Mouse (Mus musculus): ENCODE results near the gene Coro1a.
"Not testable (repeated sequence)": the region's sequence is repeated elsewhere in the genome, so short reads cannot be mapped to it uniquely, and the experiment has no call there.

Coro1a gene

DNA sequence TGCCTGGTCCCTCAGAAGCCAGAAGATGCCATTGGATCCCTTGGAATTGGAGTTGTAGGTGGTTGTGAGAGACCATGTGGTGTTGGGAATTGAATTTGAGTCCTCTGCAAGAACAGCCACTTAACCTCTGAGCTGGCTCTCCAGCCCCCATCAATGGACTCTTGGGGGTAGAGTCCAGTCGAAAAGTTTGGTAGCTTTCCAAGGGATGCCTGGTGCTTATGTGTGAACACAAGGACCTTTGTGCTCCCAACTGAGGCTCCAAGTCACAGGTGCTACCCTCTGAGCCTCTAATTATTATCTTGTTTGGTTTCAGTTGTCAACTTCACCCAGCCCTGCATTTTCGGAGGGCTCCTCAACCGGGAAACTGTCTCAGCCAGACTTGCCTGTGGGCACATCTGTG is 16.9 kb downstream of the Coro1a start:
- no peak for DNase-seq (ENCODE audit: low read depth in 2 of 2, low spot score in 2 of 2)

DNA sequence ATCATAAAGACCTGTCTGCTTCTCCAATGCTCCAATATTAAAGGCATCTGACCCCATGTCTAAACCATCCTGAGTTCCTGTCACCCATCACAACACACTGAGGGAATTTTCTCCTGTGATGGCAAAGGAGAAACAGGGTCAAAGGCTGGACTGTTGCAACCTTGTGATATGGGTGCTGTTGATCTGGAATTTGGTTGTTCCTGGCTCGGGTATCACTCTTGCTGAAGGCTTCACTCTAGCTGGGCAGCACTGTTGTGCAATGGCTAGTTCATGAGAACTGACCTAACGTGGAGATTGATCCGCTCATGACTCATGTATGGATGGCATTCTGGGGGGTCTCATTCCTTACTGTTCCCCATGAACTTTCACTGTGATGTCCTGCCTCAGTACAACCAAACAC is 18.6 kb downstream of the Coro1a start:
- DNase-seq (ENCODE audit: low read depth in 2 of 2, low spot score in 2 of 2), result no peak

DNA sequence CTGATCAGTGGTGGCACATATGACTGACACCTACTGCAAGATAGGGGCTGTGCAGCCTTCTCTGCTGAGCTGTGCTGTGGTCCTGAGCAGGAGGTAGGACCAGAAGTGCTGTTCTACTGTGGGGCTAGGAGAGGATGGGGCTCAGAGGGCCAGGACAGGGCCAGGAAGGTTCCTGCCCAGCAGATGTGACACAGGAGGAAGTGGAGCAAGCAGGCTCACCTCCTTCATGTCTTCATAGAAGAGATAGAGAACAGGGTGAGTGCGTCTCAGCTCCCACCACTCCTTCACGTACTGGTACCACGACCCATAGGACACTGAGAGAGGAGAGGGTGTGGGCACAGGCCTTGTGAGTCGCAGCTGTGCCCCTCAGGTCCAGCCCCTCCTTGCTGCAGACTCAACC is 19.4 kb downstream of the Coro1a start:
- DNase-seq (ENCODE audit: low read depth in 2 of 2, low spot score in 2 of 2), result not testable (repeated sequence)

DNA sequence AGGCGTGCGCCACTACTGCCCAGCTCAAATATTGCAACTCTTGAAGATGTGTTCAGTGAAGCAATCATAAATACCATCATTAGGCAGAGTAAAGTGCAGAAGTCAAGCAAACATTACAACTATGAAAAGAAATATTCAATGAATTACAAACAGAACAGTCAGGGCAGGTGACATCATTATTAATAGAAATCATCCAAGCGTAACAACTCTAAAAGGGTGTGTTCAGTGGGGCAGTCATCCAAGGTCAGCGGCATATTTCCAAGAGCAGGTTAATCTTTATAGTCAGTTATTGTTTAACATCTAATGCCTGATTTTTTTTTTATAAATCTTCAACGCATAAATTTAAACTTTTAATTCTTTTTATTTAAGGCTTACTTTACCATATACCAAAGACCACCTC is 26.4 kb downstream of the Coro1a start:
- no peak for DNase-seq (ENCODE audit: low read depth in 2 of 2, low spot score in 2 of 2)

- DNase-seq (ENCODE audit: low read depth in 2 of 2, low spot score in 2 of 2), result no peak
These were observed 27.9 kb downstream of the Coro1a start for GRCm38 (mm10) chr7:126679683-126680082.

GRCm38 (mm10) chr7:126678545-126679341 is 28.8 kb downstream of the Coro1a start:
- DNase-seq (ENCODE audit: low read depth in 2 of 2, low spot score in 2 of 2), result no peak

DNA sequence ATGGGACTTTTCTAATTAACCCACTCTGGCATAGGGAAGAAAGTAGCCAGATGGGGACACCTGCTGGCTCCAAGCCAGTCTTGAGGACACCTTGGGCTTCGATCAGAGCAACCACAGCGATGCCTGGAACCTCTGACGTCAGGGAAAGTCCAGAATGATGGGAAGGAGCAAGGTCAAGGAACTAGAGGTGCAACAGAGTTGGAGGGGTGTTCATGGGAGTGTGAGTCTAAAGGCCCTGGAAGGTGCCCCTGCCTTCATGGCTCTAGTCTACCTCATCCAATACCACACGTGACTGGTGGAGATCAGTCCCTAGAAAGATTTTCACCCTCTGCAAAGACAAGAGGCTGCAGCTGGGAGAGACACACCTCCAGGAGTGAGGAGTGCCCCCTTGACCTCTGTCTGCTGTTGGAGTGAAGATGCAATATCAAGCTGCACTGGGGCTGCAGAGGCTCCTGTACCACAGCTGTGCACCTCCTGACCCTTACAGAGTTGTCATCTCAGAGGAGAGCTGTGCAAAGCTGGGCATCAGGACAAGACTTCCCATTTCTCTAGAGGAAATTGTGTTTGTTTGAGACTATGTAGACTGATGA is 30.9 kb downstream of the Coro1a start:
- DNase-seq (ENCODE audit: low read depth in 2 of 2, low spot score in 2 of 2), result no peak

GRCm38 (mm10) chr7:126676207-126676606 is 31.4 kb downstream of the Coro1a start, which contains the start of gene Sult1a1:
TSS of gene Sult1a1 (minus strand) at chr7:126676432.
- DNase-seq (ENCODE audit: low read depth in 2 of 2, low spot score in 2 of 2), result no peak

DNA sequence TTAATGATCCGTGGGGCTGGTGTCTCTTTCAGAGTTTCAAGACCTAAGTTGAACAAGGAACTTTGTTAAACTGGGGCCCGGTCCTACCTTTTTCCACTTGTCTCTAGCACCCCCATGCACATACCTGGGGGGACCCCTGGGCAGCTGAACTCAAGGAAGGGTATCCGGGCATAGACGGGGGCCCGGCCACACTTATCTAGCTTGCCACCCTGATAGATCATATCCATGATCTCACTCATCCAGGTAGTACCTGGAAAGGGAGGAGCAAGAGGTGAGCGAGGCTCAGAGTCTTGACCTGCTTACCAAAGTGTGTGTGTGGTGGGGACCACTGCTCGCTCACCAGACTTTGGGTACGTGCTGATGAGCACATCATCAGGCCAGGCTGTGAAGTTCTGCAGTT is 32.5 kb downstream of the Coro1a start:
- DNase-seq (ENCODE audit: low read depth in 2 of 2, low spot score in 2 of 2), result no peak

GRCm38 (mm10) chr7:126672111-126672510 is 35.5 kb downstream of the Coro1a start:
- no peak for DNase-seq (ENCODE audit: low read depth in 2 of 2, low spot score in 2 of 2)

GRCm38 (mm10) chr7:126670152-126670551 is 37.4 kb downstream of the Coro1a start:
- no peak for DNase-seq (ENCODE audit: low read depth in 2 of 2, low spot score in 2 of 2)

DNA sequence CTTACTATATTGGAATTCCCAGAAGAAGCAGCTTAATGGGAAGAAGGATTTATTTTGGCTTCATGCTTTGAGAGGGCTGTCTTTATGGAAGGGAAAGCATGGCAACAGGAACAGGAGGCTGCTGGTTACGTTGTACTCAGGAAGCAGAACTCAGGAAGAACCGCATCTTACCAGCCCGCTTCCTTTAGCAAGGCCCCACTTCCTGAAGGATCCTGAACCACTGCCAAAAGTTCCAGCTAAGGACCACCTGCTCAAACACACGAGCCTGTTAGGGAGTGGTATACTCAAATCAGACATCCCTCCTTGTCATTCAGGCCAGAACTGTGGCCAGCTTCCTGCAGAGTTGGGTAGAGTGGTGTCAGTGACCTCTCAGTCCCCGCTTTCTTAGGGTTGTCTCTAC is 39.1 kb downstream of the Coro1a start:
- DNase-seq (ENCODE audit: low read depth in 2 of 2, low spot score in 2 of 2), result no peak

GRCm38 (mm10) chr7:126667495-126668090 is 40.0 kb downstream of the Coro1a start:
- DNase-seq (ENCODE audit: low read depth in 2 of 2, low spot score in 2 of 2), result no peak

DNA sequence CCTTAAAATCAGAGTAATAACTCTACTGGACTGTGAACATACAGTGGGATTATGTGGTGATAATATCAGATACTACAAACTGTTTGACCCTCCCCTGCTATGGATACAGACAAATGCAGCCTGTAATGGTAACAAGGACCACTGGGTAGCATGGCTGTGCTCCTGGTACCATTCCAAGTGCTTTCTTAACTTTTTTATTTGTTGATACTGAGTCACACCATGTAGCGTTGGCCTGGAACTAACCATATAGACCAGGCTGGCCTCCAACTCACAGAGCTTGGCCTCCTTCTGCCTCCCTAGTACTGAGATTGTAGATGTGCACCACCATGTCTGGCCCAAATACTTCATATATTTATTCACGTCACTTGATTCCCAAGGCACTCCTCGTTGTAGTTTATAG is 42.3 kb downstream of the Coro1a start:
- DNase-seq (ENCODE audit: low read depth in 2 of 2, low spot score in 2 of 2), result no peak

DNA sequence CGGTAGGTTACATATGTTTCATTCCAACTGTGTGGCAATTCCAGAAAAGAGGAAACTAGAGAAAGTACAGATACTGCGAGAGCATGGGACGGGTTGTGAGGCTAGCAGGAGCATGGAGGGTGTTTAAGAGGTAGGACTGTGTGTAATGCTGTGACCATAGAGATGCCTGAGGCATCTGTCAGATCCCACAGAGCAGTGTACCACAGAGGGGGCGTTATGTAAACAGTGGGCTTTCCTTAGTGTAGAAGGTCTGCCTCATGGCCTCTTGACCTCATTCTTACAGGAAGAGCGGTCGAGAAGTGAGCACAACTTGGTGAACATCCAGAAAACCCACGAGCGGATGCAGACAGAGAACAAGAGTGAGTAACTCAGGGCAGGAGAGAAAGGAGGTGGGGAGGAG is 43.9 kb downstream of the Coro1a start:
- DNase-seq (ENCODE audit: low read depth in 2 of 2, low spot score in 2 of 2), result no peak

GRCm38 (mm10) chr7:126659771-126660170 is 47.8 kb downstream of the Coro1a start:
- DNase-seq (ENCODE audit: low read depth in 2 of 2, low spot score in 2 of 2), result no peak

DNA sequence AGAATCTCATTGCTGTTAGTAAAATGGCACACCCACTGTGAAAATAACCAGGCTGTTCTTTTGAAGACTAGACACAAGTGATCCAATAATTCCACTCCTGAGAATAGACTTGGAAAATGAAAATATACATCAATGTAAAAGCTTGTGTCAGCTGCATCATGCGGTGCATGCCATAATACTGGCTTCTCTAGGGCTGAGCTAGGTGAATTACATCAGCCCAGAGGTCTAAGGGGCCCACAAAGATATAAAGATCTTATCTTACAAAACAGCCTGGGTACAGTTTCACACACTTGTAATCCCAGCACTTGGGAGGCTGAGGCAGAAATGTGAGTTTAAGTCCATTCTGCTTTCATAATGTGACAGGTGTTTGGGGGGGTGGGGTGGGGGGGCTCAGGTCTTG is 50.1 kb downstream of the Coro1a start:
- DNase-seq (ENCODE audit: low read depth in 2 of 2, low spot score in 2 of 2), result no peak

- DNase-seq (ENCODE audit: low read depth in 2 of 2, low spot score in 2 of 2), result peak; percentile 20 to 49
These were observed 51.9 kb downstream of the Coro1a start for GRCm38 (mm10) chr7:126655695-126656094.

GRCm38 (mm10) chr7:126653991-126654390 is 53.6 kb downstream of the Coro1a start:
- DNase-seq (ENCODE audit: low read depth in 2 of 2, low spot score in 2 of 2), result no peak

DNA sequence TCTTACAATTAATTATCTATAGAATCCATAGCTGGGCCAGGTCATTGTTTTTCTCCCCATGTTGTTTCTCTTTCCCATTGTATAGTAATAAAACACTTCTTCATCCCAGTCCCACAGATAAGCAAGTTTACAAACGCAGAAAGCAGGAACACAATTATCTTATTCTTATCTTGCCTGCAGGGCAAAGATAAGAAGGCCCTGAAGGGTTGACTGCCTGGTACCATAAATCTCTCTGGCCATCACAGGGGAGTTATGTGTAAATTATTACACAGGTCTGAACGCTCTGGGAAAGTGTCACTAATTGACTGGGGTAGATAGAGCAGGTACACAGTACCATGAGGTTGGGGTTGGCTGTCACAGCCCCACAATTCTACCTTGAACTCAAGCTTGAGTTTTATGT is 56.7 kb downstream of the Coro1a start:
- no peak for DNase-seq (ENCODE audit: low read depth in 2 of 2, low spot score in 2 of 2)
